Mouse (Mus musculus): ENCODE measurements around the gene Hemk1. TPM values are rescaled to one million over a fixed set of nuclear protein-coding genes. Genes with fewer than 3 reads are reported as not detected.

The Hemk1 gene
- polyA plus RNA-seq, 1 experiment from 2014 or later = 5.9 TPM

DNA sequence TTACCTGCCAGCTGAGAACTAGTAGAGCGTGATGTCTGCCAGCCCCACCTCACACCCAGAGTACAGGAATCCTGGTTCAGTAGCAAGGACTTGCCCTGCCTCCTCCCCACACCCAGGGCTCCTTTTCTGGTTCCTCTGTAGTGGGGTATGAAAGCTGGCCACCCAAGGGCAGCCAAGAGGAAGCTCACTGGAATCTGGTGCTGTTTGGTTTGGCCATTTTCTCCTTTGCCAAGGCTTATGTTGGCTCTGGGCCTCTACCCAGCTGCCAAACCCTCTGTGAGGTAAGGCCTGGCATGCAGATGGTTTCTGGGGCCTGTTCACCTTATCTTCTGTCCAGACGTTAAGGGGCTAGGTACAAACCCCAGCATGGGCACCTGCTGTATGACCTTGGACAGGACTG is 22.4 kb downstream of the Hemk1 start:
- 86% methylated on average over 2 of the region's 2 CpGs for WGBS
- H3K4me2 ChIP-seq (replicated peaks; ENCODE audit: low read depth) = no peak overlapping the region
- H3K9ac ChIP-seq (ENCODE audit: low read depth, low read length) = no peak overlapping the region

DNA sequence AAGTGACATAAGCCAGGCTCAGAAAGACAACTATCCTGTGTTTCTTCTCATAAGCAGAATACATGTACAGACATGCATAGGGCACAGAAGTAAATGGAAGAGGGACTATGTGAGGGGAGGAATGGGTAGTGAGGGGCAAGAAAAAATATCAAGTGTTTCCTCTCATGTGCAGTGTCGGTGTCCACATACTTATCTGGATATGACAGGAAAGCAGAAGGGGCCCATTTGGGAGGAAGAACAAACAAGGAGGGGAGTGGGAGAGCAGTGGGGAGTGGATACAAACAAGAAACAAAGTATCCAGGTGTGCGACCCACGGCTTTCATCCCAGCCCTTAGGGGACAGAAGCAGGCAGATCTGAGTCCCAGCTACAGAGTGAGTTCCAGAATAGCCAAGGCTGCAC is 24.2 kb downstream of the Hemk1 start:
- 81% methylated on average over 3 of the region's 3 CpGs for WGBS
- no peaks in the 10 kb centered on the region for H3K9me3 ChIP-seq (ENCODE audit: control insufficient read depth)
- no peak overlapping the region for H3K4me3 ChIP-seq (ENCODE audit: low read depth, low read length)
- no peak for ATAC-seq
- no peak overlapping the region for H3K4me2 ChIP-seq (replicated peaks; ENCODE audit: low read depth)
- H3K27me3 ChIP-seq (replicated peaks; ENCODE audit: control insufficient read depth, insufficient read depth, low read length) = no peaks in the 10 kb centered on the region
- TF ChIP-seq CTCF (IDR thresholded peaks at IDR 0.05; ENCODE audit: low read depth) = no peak
- H3K4me1 ChIP-seq (replicated peaks; ENCODE audit: control insufficient read depth, insufficient read depth, low read length) = peaks cover 5% of the 10 kb centered on the region
- no peaks in the 10 kb centered on the region for H3K36me3 ChIP-seq (ENCODE audit: control insufficient read depth, insufficient read depth)
- no peak overlapping the region for H3K27ac ChIP-seq (ENCODE audit: low read depth, low read length)
- H3K9ac ChIP-seq (ENCODE audit: low read depth, low read length) = no peak overlapping the region

More for the DNA sequence above, 22.4 kb downstream of the Hemk1 start:
- H3K36me3 ChIP-seq (ENCODE audit: control insufficient read depth, insufficient read depth) = no peaks in the 10 kb centered on the region
- H3K9me3 ChIP-seq (ENCODE audit: control insufficient read depth) = no peaks in the 10 kb centered on the region
- no peak overlapping the region for H3K4me3 ChIP-seq (ENCODE audit: low read depth, low read length)
- TF ChIP-seq CTCF (IDR thresholded peaks at IDR 0.05; ENCODE audit: low read depth) = no peak
- ATAC-seq = no peak
- H3K27ac ChIP-seq (ENCODE audit: low read depth, low read length) = no peak overlapping the region
- no peaks in the 10 kb centered on the region for H3K27me3 ChIP-seq (replicated peaks; ENCODE audit: control insufficient read depth, insufficient read depth, low read length)
- H3K4me1 ChIP-seq (replicated peaks; ENCODE audit: control insufficient read depth, insufficient read depth, low read length) = peaks cover 5% of the 10 kb centered on the region

DNA sequence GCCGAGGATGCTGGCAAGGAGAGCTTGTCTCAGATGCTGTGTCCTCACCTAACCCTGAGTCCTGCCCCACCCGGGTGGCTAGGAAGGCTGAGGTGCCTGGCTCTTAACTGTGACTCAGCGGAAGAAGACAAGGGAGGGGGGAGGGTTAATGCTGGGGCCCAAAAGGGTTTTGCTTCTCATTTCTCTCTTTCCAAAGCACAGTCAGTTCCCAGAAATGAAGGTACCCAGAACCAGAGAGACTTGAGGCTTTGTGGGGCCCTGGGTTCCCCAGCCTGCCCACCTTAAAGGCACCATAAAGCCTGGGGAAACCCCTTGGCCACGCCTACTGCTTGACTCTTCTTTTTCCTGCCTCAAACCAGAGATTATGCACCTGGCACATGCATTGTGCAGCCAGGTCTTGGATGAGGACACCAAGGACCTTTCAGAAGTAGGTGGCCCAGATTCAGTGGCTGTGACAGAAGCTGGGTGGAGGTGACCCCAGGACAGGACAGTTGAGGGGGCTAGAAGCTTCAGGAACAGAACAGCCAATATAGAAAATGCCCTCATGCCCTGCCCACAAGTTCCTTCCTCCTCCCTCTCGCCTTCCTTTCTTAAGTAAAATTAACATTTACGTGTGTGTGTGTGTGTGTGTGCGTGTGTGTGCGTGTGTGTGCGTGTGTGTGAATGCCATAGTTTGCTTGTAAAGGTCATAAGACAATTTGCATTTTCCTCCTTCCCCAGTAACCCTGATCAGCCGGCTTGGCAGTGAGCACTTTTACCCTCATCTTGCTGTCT is 25.2 kb downstream of the Hemk1 start:
- 37% methylated on average over 10 of the region's 10 CpGs for WGBS
- TF ChIP-seq CTCF (IDR thresholded peaks at IDR 0.05; ENCODE audit: low read depth) = no peak
- Histone ChIP-seq H3K9me3 (ENCODE audit: control insufficient read depth) (no peaks in the 10 kb centered on the region), H3K27ac (ENCODE audit: low read depth, low read length) (no peak overlapping the region; the same call in 1 of the 2 replicates), H3K36me3 (ENCODE audit: control insufficient read depth, insufficient read depth) (no peaks in the 10 kb centered on the region), H3K9ac (ENCODE audit: low read depth, low read length) (no peak overlapping the region), H3K4me3 (ENCODE audit: low read depth, low read length) (no peak overlapping the region), H3K27me3 (replicated peaks; ENCODE audit: control insufficient read depth, insufficient read depth, low read length) (no peaks in the 10 kb centered on the region), H3K4me2 (replicated peaks; ENCODE audit: low read depth) (no peak overlapping the region), H3K4me1 (replicated peaks; ENCODE audit: control insufficient read depth, insufficient read depth, low read length) (peaks cover 9% of the 10 kb centered on the region)
- ATAC-seq = peak; percentile 76

DNA sequence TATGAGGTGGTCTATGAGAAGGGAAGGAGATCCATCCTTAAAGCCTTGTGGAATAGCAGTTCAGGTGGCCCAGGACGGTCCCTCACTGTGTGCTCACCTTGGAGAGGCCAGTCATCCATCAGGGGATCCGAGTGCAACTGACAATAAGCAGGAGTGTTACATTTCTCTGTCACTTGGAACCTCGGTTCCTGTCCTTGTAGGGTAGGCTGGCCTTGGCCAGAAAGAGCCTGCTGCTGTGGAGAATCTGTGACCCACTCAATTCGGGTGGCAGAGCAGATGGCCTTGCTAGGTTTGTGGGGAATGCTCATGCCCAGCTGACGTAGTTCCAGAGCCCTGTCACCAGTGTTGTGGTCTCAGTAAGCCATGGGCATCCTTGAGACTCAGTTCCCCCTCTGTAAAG is 28.6 kb downstream of the Hemk1 start:
- Histone ChIP-seq H3K9me3 (ENCODE audit: control insufficient read depth) (no peaks in the 10 kb centered on the region), H3K36me3 (ENCODE audit: control insufficient read depth, insufficient read depth) (no peaks in the 10 kb centered on the region), H3K4me1 (replicated peaks; ENCODE audit: control insufficient read depth, insufficient read depth, low read length) (peaks cover 19% of the 10 kb centered on the region), H3K27ac (ENCODE audit: low read depth, low read length) (no peak overlapping the region), H3K4me2 (replicated peaks; ENCODE audit: low read depth) (no peak overlapping the region), H3K9ac (ENCODE audit: low read depth, low read length) (no peak overlapping the region), H3K27me3 (replicated peaks; ENCODE audit: control insufficient read depth, insufficient read depth, low read length) (no peaks in the 10 kb centered on the region), H3K4me3 (ENCODE audit: low read depth, low read length) (no peak overlapping the region)
- no peak for ATAC-seq
- 66% methylated on average over 5 of the region's 5 CpGs for WGBS
- no peak for TF ChIP-seq CTCF (IDR thresholded peaks at IDR 0.05; ENCODE audit: low read depth)

DNA sequence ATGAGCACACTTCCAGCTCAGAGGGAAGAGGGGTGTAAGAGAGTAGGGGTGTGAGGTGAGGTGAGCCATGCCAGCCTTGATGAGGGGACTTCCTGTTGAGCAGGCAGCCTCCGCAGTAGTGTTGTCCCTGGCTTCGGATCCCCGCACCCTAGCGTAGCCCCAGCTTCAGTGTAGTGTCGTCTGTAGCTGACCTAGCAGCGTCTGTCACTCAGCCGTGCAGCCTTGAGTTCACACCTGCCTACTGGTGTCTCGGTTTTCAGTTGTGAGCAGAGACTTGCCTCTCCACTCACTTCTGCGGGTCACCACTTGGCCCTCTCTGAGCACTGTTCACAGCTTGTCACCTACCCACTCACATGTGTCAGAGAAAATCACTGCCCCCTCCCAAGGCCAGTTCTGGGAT is 29.0 kb downstream of the Hemk1 start:
- WGBS = 81% methylated on average over 9 of the region's 9 CpGs
- Histone ChIP-seq H3K9me3 (ENCODE audit: control insufficient read depth) (no peaks in the 10 kb centered on the region), H3K36me3 (ENCODE audit: control insufficient read depth, insufficient read depth) (no peaks in the 10 kb centered on the region), H3K9ac (ENCODE audit: low read depth, low read length) (no peak overlapping the region), H3K4me1 (replicated peaks; ENCODE audit: control insufficient read depth, insufficient read depth, low read length) (peaks cover 19% of the 10 kb centered on the region), H3K4me3 (ENCODE audit: low read depth, low read length) (no peak overlapping the region), H3K27me3 (replicated peaks; ENCODE audit: control insufficient read depth, insufficient read depth, low read length) (no peaks in the 10 kb centered on the region), H3K27ac (ENCODE audit: low read depth, low read length) (no peak overlapping the region), H3K4me2 (replicated peaks; ENCODE audit: low read depth) (no peak overlapping the region)
- ATAC-seq = no peak
- no peak for TF ChIP-seq CTCF (IDR thresholded peaks at IDR 0.05; ENCODE audit: low read depth)

DNA sequence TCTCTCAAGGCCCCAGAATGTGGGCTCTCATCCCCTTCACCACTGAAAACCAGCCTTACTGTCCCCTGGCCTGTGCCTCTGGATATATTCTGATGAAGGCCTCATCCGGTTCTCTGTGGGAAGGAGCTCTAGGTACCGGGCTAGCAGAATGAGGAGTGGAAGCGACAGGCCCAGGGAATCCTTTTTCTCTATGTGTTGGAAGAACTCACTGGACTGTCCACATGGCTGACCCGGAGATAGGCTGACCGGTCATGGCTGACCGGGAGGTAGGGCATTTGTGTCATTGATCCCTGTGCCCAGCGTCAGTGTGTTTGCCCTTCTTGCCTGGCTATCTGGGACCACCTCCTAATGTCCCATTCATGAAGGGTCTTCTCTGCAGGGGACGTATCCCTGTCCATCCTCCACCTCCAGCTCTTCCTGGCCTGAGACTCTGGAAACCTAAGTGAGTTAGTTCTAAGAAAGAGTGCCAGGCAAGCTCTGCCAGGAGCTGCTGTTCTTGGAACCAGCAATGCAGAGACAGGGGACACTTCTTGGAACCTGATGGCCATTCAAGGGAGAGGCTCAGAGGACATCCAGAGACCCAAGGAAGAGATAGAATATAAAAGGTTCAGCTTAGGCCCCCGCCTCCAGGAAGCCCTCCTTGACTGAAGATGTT is 29.7 kb downstream of the Hemk1 start:
- Histone ChIP-seq H3K27ac (ENCODE audit: low read depth, low read length) (no peak overlapping the region; the same call in 1 of the 2 replicates), H3K27me3 (replicated peaks; ENCODE audit: control insufficient read depth, insufficient read depth, low read length) (no peaks in the 10 kb centered on the region), H3K4me1 (replicated peaks; ENCODE audit: control insufficient read depth, insufficient read depth, low read length) (peaks cover 19% of the 10 kb centered on the region), H3K9me3 (ENCODE audit: control insufficient read depth) (no peaks in the 10 kb centered on the region), H3K9ac (ENCODE audit: low read depth, low read length) (no peak overlapping the region), H3K36me3 (ENCODE audit: control insufficient read depth, insufficient read depth) (0 out of 2 replicates have a peak, but pooled peaks cover under 1% of the 10 kb centered on the region), H3K4me3 (ENCODE audit: low read depth, low read length) (no peak overlapping the region), H3K4me2 (replicated peaks; ENCODE audit: low read depth) (no peak overlapping the region)
- no peak for ATAC-seq
- WGBS = 86% methylated on average over 9 of the region's 9 CpGs
- TF ChIP-seq CTCF (IDR thresholded peaks at IDR 0.05; ENCODE audit: low read depth) = no peak
